Mouse (Mus musculus) splenic B cell, adult 2 months (primary cell): Measurements from ENCODE around the gene Fbxo9.
"Not testable (repeated sequence)": the region's sequence is repeated elsewhere in the genome, so short reads cannot be mapped to it uniquely, and the experiment has no call there.

ENCODE experiments used
- DNase-seq: peaks from one replicate; pipeline ENCODE4 v3.0.0-alpha.2; 2011; ENCODE audit warnings: low read depth, low spot score
- H3K27me3 ChIP-seq: 2 replicates; pipeline ENCODE4 v1.6.1; 2012; ENCODE audit warnings: mild to moderate bottlenecking, low read length, moderate library complexity, mixed read lengths; ENCODE audit not compliant: control insufficient read depth, poor library complexity, insufficient read depth, severe bottlenecking
- H3K36me3 ChIP-seq: 2 replicates; pipeline ENCODE4 v1.6.1; 2012; ENCODE audit warnings: mild to moderate bottlenecking, low read length, moderate library complexity, mixed read lengths; ENCODE audit not compliant: control insufficient read depth, poor library complexity, insufficient read depth, severe bottlenecking

Fbxo9 gene

GRCm38 (mm10) chr9:78108796-78109239 lies at the start of gene Fbxo9, which contains the start of gene Ick:
Fbxo9 (minus strand) TSS chr9:78109065.
Ick (plus strand) TSS chr9:78109192.
- peak; percentile 96 for DNase-seq

GRCm38 (mm10) chr9:78157221-78157620 lies 48.4 kb upstream of the Fbxo9 start:
- no peaks in the 10 kb centered on the region; the same call in 1 of the 2 replicates for H3K36me3 ChIP-seq
- DNase-seq = no peak
- H3K27me3 ChIP-seq = no peaks in the 10 kb centered on the region

More at GRCm38 (mm10) chr9:78108796-78109239, at the start of gene Fbxo9, which contains the start of gene Ick:
- H3K36me3 ChIP-seq = 0 out of 2 replicates have a peak, but pooled peaks cover 2% of the 10 kb centered on the region
- no peaks in the 10 kb centered on the region for H3K27me3 ChIP-seq

- no peaks in the 10 kb centered on the region; the same call in 1 of the 2 replicates for H3K36me3 ChIP-seq
- H3K27me3 ChIP-seq = no peaks in the 10 kb centered on the region
- DNase-seq = no peak
These were observed 45.5 kb upstream of the Fbxo9 start for GRCm38 (mm10) chr9:78154211-78154977.

GRCm38 (mm10) chr9:78149770-78150169 lies 40.9 kb upstream of the Fbxo9 start:
- DNase-seq = peak; percentile 21
- not testable (repeated sequence) for H3K27me3 ChIP-seq, H3K36me3 ChIP-seq

- no peaks in the 10 kb centered on the region for H3K27me3 ChIP-seq
- DNase-seq = peak; percentile 8
- no peaks in the 10 kb centered on the region for H3K36me3 ChIP-seq
These were observed 39.3 kb upstream of the Fbxo9 start for GRCm38 (mm10) chr9:78148149-78148548.

GRCm38 (mm10) chr9:78146627-78147026 lies 37.8 kb upstream of the Fbxo9 start:
- Histone ChIP-seq H3K36me3 (0 out of 2 replicates have a peak, but pooled peaks cover 2% of the 10 kb centered on the region), H3K27me3 (no peaks in the 10 kb centered on the region)
- DNase-seq = no peak

- Histone ChIP-seq H3K36me3 (0 out of 2 replicates have a peak, but pooled peaks cover 2% of the 10 kb centered on the region), H3K27me3 (no peaks in the 10 kb centered on the region)
- no peak for DNase-seq
These were observed 37.2 kb upstream of the Fbxo9 start for GRCm38 (mm10) chr9:78146099-78146498.

GRCm38 (mm10) chr9:78139463-78139862 lies 30.6 kb upstream of the Fbxo9 start:
- no peak for DNase-seq

GRCm38 (mm10) chr9:78138044-78138676 lies 29.3 kb upstream of the Fbxo9 start:
- Histone ChIP-seq H3K36me3 (0 out of 2 replicates have a peak, but pooled peaks cover 2% of the 10 kb centered on the region), H3K27me3 (no peaks in the 10 kb centered on the region)
- peak; percentile 31 for DNase-seq

More at GRCm38 (mm10) chr9:78139463-78139862, 30.6 kb upstream of the Fbxo9 start:
- Histone ChIP-seq H3K36me3 (0 out of 2 replicates have a peak, but pooled peaks cover 2% of the 10 kb centered on the region), H3K27me3 (no peaks in the 10 kb centered on the region)

GRCm38 (mm10) chr9:78135658-78136057 lies 26.8 kb upstream of the Fbxo9 start:
- H3K36me3 ChIP-seq = no peaks in the 10 kb centered on the region
- no peak for DNase-seq
- H3K27me3 ChIP-seq = no peaks in the 10 kb centered on the region

GRCm38 (mm10) chr9:78126643-78127042 lies 17.8 kb upstream of the Fbxo9 start:
- DNase-seq = no peak
- no peaks in the 10 kb centered on the region for H3K36me3 ChIP-seq
- no peaks in the 10 kb centered on the region for H3K27me3 ChIP-seq

GRCm38 (mm10) chr9:78126007-78126406 lies 17.1 kb upstream of the Fbxo9 start:
- Histone ChIP-seq H3K36me3 (no peaks in the 10 kb centered on the region), H3K27me3 (no peaks in the 10 kb centered on the region)
- DNase-seq = no peak

- DNase-seq = no peak
- H3K36me3 ChIP-seq = no peaks in the 10 kb centered on the region
These were observed 15.4 kb upstream of the Fbxo9 start for GRCm38 (mm10) chr9:78124297-78124696.

GRCm38 (mm10) chr9:78122939-78123712 lies 14.3 kb upstream of the Fbxo9 start:
- no peaks in the 10 kb centered on the region for H3K36me3 ChIP-seq
- no peaks in the 10 kb centered on the region for H3K27me3 ChIP-seq
- DNase-seq = no peak

More at GRCm38 (mm10) chr9:78124297-78124696, 15.4 kb upstream of the Fbxo9 start:
- H3K27me3 ChIP-seq = no peaks in the 10 kb centered on the region
